Mouse (Mus musculus): ENCODE data around the gene Terb1.

Terb1 gene

GRCm38 (mm10) chr8:104448796-104449195, 60.9 kb downstream of the Terb1 start:
- no peak for DNase-seq (ENCODE audit: low spot score)

- DNase-seq (ENCODE audit: low spot score) = no peak
Measured at GRCm38 (mm10) chr8:104446016-104446415, 63.7 kb downstream of the Terb1 start.

GRCm38 (mm10) chr8:104445248-104445647, 64.5 kb downstream of the Terb1 start:
- no peak for DNase-seq (ENCODE audit: low spot score)

GRCm38 (mm10) chr8:104443125-104443679, 66.5 kb downstream of the Terb1 start:
- DNase-seq (ENCODE audit: low spot score) = no peak

- DNase-seq (ENCODE audit: low spot score) = peak; percentile 78
Measured at GRCm38 (mm10) chr8:104442299-104443124, 67.2 kb downstream of the Terb1 start, which contains the start of gene Dync1li2. Gene Dync1li2 (minus strand): TSS chr8:104443047.

- DNase-seq (ENCODE audit: low spot score) = no peak
Measured at GRCm38 (mm10) chr8:104441613-104442012, 68.1 kb downstream of the Terb1 start.

GRCm38 (mm10) chr8:104439461-104439860, 70.2 kb downstream of the Terb1 start:
- DNase-seq (ENCODE audit: low spot score) = no peak

- no peak for DNase-seq (ENCODE audit: low spot score)
Measured at GRCm38 (mm10) chr8:104437494-104438135, 72.1 kb downstream of the Terb1 start.

GRCm38 (mm10) chr8:104436591-104436990, 73.1 kb downstream of the Terb1 start:
- DNase-seq (ENCODE audit: low spot score) = no peak

- DNase-seq (ENCODE audit: low spot score) = peak; percentile 89
Measured at GRCm38 (mm10) chr8:104436038-104436437, 73.7 kb downstream of the Terb1 start.

- DNase-seq (ENCODE audit: low spot score) = no peak
Measured at GRCm38 (mm10) chr8:104434826-104435354, 74.8 kb downstream of the Terb1 start.

GRCm38 (mm10) chr8:104434275-104434674, 75.4 kb downstream of the Terb1 start:
- no peak for DNase-seq (ENCODE audit: low spot score)

GRCm38 (mm10) chr8:104433191-104433842, 76.4 kb downstream of the Terb1 start:
- DNase-seq (ENCODE audit: low spot score) = no peak

GRCm38 (mm10) chr8:104432656-104433055, 77.1 kb downstream of the Terb1 start:
- DNase-seq (ENCODE audit: low spot score) = no peak

GRCm38 (mm10) chr8:104430230-104430629, 79.5 kb downstream of the Terb1 start:
- no peak for DNase-seq (ENCODE audit: low spot score)

- no peak for DNase-seq (ENCODE audit: low spot score)
Measured at GRCm38 (mm10) chr8:104427703-104428102, 82.0 kb downstream of the Terb1 start.

- no peak for DNase-seq (ENCODE audit: low spot score)
Measured at GRCm38 (mm10) chr8:104422313-104422712, 87.4 kb downstream of the Terb1 start.

GRCm38 (mm10) chr8:104416022-104416421, 93.7 kb downstream of the Terb1 start:
- DNase-seq (ENCODE audit: low spot score) = no peak

- DNase-seq (ENCODE audit: low spot score) = no peak
Measured at GRCm38 (mm10) chr8:104414204-104414603, 95.5 kb downstream of the Terb1 start.

- no peak for DNase-seq (ENCODE audit: low spot score)
Measured at GRCm38 (mm10) chr8:104413770-104414169, 95.9 kb downstream of the Terb1 start.

GRCm38 (mm10) chr8:104412805-104413532, 96.7 kb downstream of the Terb1 start:
- no peak for DNase-seq (ENCODE audit: low spot score)

GRCm38 (mm10) chr8:104411972-104412371, 97.7 kb downstream of the Terb1 start:
- DNase-seq (ENCODE audit: low spot score) = no peak

All from ovary, adult 18-20 months (tissue).